Mouse (Mus musculus): ENCODE results near the gene Armc9.

Armc9 gene

DNA sequence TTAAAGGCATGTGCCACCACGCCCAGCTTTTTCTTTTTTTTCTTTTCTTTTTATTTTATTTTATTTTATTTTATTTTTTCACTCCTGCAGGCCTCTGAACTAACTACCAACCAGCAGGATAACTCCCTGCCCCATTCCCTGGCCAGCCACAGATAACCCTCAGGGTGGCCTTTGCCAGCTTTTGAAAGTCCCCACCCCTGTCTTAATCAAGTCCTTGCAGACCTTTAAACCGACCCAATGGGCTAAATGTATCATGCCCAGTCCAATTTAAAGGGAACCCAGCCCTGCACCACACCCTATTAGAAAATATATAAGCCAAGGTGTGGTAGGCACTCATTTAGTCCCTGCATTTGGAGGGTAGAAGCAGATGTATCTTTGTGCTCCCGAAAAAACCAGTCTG, 157.7 kb downstream of the Armc9 start:
- no peak for DNase-seq (ENCODE audit: low spot score)

DNA sequence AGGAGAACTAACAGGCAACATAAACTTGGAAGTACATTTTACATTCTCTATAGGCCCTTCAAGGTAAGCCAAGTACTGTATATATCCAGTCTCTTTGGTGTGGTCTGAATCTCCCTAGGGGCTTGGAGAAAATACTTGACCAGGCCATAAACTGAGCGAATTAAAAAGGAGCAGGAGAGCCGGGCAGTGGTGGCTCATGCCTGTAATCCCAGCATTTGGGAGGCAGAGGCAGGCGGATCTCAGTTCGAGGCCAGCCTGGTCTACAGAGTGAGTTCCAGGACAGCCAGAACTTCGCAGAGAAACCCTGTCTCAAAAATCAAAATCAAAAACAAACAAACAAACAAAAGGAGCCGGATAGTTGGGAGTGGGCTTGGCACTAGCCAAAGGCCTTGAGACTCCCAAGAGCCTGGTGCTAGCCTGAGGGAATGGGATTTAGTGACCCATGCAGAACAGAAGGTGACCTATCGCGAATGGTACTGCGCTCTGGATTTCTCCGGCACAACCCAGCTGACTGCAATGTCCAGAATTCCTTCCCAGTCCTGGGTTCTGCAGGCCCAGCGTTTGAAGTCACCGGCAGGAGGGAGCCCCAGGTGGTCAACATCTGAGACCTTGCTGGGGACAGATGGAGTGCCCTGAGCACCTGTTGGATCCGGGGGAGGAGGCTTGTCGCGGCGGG, 158.7 kb downstream of the Armc9 start:
- DNase-seq (ENCODE audit: low spot score): no peak

DNA sequence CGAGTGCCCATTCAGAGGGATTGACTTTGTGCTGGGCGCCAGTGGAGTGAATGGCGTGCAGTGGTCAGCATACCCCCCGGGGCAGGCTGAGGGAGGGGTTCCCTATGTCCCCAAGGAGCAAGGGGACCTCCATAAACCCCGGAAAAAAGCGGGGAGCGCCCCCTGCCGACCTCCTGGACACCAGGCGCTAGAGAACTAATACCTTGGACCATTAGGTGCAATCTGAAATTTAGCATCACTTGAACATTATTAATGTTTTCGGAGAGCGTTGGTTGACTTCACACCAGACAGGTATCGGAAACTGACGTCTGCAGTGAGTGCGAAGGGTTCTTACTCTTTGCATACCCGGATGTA, 159.2 kb downstream of the Armc9 start:
- no peak for DNase-seq (ENCODE audit: low spot score)

DNA sequence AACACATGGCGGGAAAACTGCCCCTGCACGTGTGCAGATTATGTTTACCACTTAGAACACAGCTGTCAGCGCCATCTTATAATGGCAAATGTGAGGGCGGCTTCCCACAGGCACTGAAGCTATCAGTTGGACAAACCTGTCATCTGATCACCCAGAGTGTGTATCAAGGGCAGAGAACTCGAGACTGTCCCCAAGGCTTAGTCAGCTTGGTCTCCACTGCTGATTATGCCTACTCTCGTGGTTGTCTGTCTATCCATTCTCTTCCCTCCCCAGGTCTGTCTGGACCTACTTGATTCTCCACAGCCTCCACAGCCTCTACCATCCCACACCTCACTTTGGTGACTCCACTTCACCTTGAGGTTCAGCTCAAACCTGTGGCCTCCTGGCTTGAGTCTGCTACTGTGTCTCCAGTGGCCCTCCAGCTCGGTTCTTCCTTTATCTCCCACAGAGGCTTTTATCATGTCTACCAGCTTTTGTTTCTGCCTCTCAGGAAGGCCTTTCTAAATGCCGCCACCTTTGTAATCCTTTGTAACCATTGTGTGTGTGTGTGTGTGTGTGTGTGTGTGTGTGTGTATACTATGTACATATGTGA, 166.3 kb downstream of the Armc9 start:
- no peak for DNase-seq (ENCODE audit: low spot score)

Data from layer of hippocampus, adult 9-10 months (tissue).